Mouse (Mus musculus): Measurements from ENCODE around the gene Nek8. TPM values are rescaled to one million over a fixed set of nuclear protein-coding genes. Genes with fewer than 3 reads are reported as not detected.

Nek8 gene
- polyA plus RNA-seq, 1 experiment, result 7.1 TPM

DNA sequence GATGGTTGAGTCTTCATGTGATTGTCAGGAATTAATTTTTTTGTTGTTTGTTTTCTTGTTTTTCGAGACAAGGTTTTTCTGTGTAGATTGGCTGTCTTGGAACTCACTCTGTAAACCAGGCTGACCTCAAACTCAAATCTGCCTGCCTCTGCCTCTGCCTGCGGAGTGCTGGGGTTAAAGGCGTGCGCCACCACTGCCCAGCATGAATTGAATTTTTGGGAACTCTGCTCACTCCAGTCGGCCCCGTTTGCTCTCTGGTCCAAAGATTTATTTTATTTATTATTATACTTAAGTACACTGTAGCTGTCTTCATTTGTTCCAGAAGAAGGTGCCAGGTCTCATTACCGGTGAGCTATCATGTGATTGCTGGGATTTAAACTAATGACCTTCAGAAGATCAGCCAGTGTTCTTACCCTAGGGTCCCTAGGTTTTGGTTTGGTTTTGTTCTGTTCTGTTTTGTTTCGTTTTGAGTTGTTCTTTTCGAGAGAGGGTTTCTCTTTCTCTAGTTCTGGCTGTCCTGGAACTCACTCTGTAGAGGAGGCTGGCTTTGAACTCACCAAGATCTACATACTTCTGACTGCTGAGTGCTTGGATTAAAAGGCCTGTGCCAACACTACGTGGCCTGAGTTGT, 7.5 kb upstream of the Nek8 start:
- DNase-seq (ENCODE audit: extremely low spot score in 1 of 2, low spot score in 1 of 2), result no peak

DNA sequence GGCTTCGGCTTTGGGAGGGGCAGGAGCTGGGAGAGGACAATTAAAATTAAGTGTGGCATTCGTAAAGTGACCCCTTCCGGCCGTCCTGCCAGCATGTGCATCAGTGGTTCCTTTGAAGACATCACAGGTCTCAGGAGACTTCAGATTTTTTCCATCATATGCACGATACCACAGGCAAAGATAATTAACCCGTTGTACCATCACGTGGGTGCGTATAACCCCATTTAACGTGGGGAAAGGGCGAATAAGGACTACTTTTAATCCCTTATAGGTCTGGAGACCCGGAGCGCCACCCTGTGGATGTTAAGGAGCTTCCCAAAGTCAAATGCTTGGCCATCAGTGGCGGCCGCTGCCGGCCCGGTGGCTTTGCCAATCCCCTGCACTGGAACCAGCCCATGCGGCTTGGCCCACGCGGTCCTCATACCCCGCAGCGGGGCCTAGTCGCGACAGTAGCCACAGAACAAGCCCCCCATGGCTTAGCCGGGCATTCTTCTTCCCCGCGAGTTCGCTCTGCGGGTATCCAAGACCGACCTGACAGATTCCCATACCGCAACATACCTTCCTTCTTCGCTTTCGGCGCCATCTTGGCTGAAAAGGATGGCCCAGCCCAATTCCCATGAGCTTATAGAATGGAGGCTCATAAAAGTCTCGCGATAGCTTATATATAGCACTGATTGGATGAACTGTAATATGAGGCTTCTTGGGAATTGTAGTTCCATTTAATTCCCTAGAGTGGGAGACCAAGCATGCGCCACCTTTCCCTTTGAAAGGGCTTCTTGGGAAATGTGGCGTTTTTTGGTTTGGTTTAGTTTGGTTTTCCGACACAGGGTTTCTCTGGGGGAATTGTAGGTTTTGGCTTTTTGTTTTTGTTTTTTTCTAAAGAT, 6.7 kb upstream of the Nek8 start, which contains the start of gene Rpl23a:
Gene Rpl23a (minus strand): TSS at position 624 of the 884 bp plus-strand sequence.
- DNase-seq (ENCODE audit: extremely low spot score in 1 of 2, low spot score in 1 of 2), result peak; percentile 89 to 93

DNA sequence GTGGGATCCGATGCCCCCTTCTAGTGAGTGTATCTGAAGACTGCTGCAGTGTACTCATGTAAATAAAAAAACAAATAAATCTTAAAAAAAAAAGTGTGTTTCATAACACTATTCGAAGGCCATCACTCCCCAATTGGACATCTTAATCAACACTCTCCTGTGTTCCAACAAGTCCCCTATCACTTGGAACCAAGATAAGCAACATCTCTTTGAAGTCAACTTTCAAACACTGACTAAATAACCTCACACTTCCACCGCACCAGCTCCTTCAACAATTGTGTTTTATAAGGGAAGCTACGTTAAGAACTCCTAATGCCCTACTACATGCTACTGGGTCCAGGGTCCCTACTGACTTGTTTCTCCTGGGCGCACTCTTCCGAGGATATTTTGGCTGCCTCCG, 6.0 kb upstream of the Nek8 start:
- no peak for DNase-seq (ENCODE audit: extremely low spot score in 1 of 2, low spot score in 1 of 2)

DNA sequence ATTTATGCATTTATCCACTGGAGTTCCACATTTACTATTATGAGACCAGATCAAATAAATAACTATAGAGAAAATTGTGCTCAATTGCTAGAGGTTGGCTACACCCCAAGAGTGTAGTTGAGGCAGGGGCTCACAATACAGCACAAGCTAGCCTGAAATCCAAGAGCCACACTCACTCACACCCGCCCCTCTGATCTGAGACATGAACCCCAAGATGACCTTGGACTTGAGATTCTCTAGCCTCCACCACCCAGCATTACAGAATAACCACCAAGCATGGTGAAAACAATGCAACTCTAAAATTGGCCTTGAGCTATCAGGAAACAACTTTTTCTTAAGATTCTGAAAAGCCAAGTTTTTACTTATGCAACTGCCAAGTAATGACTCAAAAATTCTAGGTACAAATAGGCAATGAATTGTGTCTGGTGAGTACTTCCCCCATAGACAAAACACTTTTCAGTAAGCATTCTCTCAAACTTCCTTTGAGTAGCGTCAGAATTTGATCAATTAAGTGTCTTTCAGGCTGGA, 5.4 kb upstream of the Nek8 start:
- no peak for DNase-seq (ENCODE audit: extremely low spot score in 1 of 2, low spot score in 1 of 2)

DNA sequence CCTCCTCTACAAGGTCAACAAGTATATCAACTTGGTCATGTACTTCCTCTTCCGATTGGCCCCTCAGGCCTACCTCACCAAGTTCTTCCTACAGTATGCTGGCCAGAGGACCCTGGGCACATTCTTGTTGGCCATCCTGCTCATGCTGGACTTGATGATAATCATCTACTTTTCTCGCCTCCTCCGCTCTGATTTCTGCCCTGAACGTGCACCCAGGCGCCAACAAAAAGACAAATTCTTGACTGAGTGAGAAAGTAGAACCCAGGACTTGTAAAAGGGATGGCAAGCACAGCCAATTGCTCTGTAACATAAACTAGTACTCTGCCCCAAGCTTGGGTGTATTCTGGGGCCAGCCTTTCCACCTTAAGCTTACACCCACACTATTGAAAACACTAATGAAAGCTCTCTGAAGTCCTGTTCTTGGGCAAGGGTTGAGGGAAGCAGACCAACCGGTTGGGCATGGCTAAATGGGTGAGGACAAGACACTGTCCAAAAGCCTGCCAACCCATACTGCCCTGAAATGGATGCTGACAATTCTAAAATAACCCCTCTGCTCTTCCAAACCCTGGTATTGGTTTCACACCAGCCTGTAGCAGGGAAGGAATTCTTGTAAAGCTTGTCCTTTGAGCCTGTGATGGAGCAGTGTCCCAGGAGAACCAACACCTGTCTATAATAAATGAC, 3.7 kb upstream of the Nek8 start:
- DNase-seq (ENCODE audit: extremely low spot score in 1 of 2, low spot score in 1 of 2), result no peak

DNA sequence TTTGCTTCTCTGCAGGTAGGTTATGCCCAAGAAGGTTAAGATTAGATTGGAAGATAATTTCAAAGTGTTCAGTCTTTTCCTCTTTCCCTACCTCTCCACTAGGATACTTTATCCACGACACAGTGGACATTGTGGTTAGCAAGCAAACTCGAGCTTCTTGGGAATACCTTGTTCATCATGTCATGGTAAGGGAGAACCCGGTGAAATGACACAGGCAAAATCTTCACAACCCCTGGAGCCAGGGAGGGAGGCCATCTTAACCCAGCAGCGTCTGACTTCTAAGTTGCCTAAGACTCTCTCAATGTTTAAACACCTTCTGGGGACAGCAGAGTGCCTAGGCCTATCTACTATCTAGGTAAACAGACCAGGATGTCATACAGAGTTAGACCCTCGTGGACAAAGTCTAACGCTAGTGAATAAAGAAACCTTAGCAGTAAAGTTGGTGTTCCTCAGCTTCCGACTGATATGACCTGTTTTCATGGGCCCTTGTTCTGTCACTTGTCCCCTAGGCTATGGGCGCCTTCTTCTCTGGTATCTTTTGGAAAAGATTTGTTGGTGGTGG, 3.0 kb upstream of the Nek8 start:
- no peak for DNase-seq (ENCODE audit: extremely low spot score in 1 of 2, low spot score in 1 of 2)

DNA sequence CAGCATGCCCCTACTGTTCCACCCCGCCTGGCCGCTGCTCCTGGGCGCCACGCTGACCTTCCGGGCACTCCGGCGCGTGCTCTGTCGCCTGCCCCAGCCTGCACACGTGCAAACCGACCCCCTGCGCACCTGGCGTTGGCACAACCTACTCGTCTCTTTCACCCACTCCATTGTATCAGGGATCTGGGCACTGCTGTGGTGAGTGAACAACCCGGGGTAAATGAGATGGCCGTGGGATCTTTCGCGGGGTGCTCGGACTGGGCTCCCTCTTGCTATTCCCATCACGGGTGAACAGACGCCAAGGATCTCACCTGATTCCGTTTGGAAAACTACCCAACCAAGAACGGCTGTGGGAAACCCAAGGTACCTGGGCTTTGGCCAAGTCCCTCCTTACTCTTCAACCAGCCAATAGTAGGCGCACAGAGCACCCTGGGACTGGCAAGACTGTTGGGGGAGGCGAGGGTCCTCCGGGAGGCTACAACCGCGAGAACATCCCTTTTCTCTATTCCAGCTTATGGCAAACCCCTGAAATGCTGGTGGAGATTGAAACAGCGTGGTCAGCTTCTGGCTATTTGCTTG, 2.5 kb upstream of the Nek8 start:
- DNase-seq (ENCODE audit: extremely low spot score in 1 of 2, low spot score in 1 of 2), result no peak

DNA sequence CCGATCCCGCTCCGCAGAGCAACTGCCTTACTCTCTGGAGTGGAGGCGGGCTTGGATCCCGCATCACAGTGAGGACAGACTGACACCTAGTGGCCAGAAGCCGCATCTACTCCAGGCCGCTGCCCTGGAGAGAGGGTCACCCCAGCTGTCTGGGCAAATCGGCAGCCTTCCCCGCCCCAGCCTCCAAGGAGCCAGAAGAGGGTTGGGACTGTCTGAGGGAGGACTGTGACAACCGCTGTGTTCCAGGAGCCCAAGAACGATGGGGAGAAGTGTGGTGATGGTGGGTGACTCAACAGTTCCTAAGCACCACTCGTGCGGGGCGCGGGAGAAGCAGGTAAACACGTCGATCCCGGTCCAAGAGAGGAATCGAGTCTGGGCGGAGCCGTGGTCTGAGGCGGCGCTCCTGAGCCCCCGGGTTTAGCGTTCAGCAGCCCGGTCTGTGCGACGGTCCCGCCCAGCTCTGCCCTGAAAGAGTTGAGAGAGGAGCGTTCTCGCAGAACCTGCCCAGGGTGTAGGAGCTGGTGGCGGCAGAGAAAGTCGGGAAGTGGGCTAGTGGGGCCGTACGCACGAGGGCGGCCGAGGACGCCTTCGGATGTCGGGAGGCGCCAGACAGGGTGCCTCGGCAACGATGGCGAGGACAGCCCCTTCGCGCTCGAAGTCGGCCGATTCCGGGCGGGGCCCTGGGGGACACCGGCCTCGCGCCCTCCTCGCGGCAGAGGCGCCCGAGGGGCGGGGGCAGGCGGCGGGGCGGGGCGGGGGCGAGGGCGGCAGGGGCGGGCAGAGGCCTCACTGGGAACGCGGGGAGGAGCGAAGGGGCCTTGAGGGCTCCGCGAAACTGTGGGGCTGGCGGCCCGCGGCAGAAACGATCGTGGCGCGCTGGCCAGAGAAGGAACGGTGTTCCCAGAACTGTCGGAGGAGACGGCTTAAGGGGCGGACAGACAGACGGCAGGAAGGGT, 1.7 kb upstream of the Nek8 start:
- DNase-seq (ENCODE audit: extremely low spot score in 1 of 2, low spot score in 1 of 2), result peak; percentile 87 to 97

DNA sequence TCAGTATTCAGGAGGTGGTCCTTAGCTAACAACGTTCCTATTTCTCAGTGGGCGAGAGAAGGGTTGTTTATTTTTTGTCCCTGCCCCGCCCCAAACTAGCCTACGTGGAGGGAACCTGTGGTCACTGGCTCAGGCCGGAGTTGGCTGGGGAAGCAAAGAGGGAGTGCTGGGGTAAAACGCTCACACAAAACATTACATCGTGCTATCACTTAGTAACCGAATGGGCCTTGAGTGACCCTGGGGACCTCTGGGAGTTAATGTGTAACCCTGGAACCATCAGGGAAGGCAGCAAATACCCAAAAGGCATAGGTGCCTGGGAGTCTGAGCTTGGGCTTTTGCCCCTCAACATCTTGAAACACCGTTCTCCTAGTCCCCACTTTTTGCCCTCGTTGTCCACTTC, 962 bp upstream of the Nek8 start:
- DNase-seq (ENCODE audit: extremely low spot score in 1 of 2, low spot score in 1 of 2), result no peak

DNA sequence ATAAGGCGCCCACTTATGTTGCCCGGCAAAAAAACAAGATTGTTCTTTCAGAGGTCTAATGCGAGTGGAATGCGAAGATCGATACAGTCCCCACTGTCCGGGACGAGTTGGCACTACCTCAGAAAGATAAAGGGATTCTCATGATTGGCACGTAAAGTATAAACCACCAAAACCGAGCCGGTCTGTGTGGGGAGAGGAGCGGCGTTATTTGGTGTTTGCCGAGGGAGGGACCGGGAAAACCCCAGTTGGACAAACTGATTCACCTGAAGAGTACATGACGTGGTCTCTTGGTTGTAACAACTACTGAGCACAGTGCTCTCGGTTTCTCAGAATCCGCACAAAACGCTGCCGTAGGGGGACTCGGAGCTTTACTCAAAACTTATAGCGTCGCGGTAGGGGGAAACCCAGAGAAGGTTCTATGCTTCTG, 443 bp upstream of the Nek8 start:
- no peak for DNase-seq (ENCODE audit: extremely low spot score in 1 of 2, low spot score in 1 of 2)

DNA sequence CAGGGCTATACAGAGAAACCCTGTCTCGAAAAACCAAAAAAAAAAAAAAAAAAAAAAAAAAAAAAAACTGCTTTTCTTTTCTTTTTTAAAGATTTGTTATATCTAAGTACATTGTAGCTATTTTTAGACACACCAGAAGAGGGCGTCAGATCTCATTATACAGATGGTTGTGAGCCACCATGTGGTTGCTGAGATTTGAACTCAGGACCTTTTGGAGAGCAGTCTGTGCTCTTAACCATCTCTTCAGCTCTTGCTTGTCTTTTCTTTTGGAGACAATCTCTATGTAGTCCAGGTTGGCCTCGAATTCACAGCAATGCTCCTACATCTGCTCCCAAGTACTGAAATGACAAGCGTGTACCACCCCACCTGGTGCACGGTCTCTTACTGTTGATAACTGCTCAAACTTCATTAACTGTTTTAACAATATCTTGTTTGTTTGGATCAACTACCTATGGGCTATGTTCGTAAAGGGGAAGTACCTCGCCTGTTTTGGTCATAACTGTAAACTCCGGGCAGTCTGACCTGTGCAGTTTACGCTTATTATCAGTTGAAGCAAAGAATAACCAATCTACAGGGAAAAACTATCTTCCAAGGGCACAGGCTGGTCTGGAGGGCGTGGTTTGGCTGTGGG, 589 bp downstream of the Nek8 start:
- no peak for DNase-seq (ENCODE audit: extremely low spot score in 1 of 2, low spot score in 1 of 2)

DNA sequence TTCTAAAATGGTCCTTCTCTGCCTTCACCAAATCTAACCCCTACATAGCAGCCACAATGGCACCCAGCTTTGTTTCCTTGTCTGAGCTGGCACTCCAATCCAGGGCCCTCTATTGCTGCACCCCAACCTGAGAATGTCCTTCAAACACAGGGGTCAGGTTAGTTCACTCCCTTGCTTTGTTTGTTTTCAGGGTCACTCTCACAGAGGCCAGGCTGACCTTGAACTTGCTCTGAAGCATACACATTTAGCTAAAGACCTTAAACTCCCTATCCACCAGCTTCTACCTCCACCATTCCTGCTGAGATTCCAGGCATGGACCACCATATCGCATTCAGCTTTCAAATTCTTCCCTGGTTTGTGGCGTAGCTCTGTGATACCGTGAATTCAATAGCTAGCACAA, 2.0 kb downstream of the Nek8 start:
- no peak for DNase-seq (ENCODE audit: extremely low spot score in 1 of 2, low spot score in 1 of 2)

DNA sequence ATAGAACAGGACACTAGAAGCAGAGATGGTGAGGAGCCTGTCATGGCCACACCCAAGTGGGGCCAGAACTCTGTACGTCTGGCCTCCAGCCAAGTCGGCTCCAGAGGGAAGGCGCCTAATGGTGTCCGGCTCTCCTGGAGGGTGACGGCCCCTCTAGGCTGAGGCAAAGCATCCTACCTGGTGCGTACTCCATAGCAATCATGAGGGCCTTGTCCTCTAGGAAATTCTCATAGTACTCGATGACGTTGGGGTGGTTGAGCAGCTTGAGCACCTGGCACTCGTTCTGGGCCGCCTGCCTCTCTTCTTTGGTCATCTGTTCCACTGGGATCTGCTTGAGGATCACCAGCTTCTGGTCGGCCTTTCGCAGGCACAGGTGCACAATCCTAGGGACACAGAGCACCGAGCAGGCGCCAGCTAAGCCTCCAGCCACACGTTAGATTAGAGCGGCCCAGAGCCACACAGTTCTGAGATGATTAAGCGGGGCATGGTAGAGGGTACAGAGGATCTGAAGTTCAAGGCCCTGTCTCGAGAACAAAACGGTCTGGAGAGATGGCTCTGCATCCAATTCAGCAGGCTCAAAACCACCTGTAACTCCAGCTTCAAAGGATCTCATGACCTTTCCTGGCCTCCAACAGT, 3.6 kb downstream of the Nek8 start:
- DNase-seq (ENCODE audit: extremely low spot score in 1 of 2, low spot score in 1 of 2), result no peak

DNA sequence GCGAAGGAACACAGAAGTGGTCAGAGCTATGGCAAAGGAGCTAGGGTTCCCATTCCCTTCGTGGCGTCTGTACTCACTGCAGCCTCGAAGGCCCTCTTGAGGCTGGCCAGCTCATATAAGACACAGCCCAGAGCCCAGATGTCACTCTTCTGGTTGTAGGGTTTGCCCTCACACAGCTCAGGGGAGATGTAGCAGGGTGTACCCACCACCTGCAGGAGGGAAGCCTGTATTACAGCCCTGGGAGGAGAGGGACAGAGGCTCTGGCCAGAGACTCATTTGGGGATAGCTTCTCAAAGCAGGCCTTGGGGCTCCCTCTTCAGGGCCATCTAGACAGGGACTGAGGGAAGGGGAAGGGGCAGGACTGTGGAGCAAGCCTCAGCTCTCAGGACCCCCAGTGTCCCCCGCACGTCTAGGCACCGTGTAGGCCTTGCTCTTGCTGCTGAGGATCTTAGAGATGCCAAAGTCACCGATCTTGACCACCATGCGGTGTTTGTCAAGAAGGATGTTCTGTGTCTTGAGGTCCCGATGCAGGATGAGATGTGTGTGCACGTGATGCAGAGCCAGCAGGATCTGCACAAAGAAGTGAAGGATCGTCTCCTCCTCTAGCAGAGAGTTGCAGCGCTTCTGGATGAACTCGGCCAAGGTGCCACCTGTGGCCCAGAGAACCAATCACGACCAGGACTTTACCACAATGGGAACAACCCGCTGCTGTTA, 4.3 kb downstream of the Nek8 start:
- no peak for DNase-seq (ENCODE audit: extremely low spot score in 1 of 2, low spot score in 1 of 2)

DNA sequence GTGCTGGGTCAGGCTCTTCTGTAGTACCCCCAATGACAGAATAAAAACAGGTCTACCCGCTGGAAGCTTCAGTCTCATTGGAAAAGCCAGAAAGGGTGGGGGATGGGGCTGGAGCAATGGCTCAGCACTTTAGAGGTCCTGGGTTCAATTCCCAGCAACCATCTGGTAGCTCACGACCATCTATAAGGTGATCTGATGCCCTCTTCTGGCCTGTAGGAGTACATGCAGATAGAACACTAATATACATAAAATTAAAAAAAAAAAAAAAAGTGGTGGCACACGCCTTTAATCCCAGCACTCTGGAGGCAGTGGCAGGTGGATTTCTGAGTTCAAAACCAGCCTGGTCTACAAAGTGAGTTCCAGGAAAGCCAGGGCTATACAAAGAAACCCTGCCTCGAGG, 5.1 kb downstream of the Nek8 start:
- DNase-seq (ENCODE audit: extremely low spot score in 1 of 2, low spot score in 1 of 2), result no peak

DNA sequence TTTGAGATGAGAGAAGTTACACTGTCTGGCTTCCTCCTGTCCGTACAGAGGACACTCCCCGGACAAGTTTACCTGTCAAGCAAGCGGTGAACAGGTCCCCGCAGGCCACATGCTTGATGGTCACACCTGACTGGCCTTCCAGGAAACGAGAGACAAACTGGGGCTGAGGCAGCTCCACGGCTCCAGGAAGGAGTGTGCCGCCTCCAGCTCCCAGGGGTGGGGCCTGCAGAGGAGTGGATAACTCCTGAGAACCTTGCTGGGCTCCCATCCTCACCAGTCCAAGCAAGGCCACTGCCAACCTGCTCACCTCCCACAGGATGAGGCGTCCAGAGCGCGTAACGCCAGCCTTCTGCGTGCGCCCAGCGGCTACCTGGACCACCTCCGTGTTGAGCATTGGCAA, 6.2 kb downstream of the Nek8 start:
- DNase-seq (ENCODE audit: extremely low spot score in 1 of 2, low spot score in 1 of 2), result no peak

DNA sequence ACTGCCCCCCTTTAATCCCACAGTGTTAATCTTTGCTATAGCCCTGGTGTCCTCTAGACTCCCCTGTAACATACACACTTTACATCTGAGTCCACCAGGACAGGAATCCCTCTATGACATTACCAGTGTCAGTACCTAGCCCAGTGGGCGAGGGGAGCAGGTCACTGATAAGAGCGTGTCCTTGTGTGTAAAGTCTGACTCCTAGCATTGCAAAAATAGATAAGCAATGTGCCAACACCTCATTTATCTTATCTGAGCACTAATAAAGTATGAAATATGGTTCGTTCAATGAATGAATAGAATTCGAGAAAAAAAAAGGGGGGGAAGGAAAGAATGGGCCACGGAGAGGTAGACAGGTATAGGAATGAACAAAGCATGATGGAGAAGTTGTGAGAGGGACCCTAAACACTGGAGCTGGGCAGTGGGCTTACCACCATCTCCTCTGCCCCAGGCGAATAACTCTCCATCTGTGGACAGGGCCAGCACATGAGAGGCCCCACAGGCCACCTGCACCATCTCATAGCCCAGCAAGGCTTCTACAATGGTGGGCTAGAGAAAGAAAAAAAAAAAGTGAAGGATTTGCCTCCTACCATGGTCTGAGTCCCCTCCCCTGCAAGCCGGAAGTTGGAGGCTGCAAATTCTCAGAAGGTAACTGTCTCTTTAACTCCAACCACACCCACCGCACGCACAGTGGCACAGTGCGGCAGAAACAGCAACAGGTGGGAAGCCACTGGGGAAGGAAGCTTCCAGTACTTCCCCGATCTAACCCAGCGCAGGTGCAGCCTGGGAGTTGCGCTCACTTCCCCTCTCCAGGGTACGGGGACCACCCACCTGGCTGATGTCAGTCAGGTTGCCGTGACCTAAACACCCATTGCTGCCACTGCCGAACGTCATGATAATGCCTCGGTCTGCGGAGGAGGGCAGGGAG, 7.7 kb downstream of the Nek8 start:
- DNase-seq (ENCODE audit: extremely low spot score in 1 of 2, low spot score in 1 of 2), result no peak
